Mouse (Mus musculus) spleen, adult 2 months (tissue): ENCODE data around the gene Larp1.

Source experiments
- CTCF ChIP-seq: fragments of 200-500 bp; IDR thresholded peaks from 2 replicates; pipeline ENCODE4 v1.5.1; 2011; ENCODE audit warnings: mild to moderate bottlenecking, inconsistent platforms; ENCODE audit not compliant: insufficient read depth, insufficient read length, insufficient replicate concordance; ENCODE audit errors: extremely low read depth
- POLR2A ChIP-seq: fragments of 200-500 bp; IDR thresholded peaks from 2 replicates; pipeline ENCODE4 v1.6.1; 2011; ENCODE audit warnings: low read depth, low read length, inconsistent platforms

- TF ChIP-seq POLR2A (no peak), CTCF (no peak)
Measured at GRCm38 (mm10) chr11:57985485-57985884, 23.4 kb upstream of the Larp1 start.
